Mouse (Mus musculus) heart, embryonic 12.5 days (tissue): ENCODE data around the gene Mto1. TPM values are rescaled to one million over a fixed set of nuclear protein-coding genes. Genes with fewer than 3 reads are reported as not detected.

Source experiments
- ATAC-seq: fragments of 200-750 bp; cut with Nextera tagmentation; 2 replicates; pipeline ENCODE4 v1.8.0; 2017; ENCODE audit warnings: moderate TSS enrichment, moderate library complexity; ENCODE audit not compliant: insufficient number of reproducible peaks, low FRiP score
- H3K27ac ChIP-seq: fragments of 300-500 bp; sonication (generic); 2 replicates; pipeline ENCODE4 v1.5.1; 2016; ENCODE audit warnings: mild to moderate bottlenecking, moderate library complexity; ENCODE audit not compliant: poor library complexity, severe bottlenecking
- H3K27me3 ChIP-seq: fragments of 300-500 bp; sonication (generic); replicated peaks from 2 replicates; pipeline ENCODE4 v1.6.1; 2016; ENCODE audit warnings: mild to moderate bottlenecking, moderate library complexity
- H3K36me3 ChIP-seq: fragments of 300-500 bp; sonication (generic); 2 replicates; pipeline ENCODE4 v1.6.1; 2016; ENCODE audit warnings: mild to moderate bottlenecking, moderate library complexity
- H3K4me1 ChIP-seq: fragments of 300-500 bp; sonication (generic); replicated peaks from 2 replicates; pipeline ENCODE4 v1.6.1; 2016; ENCODE audit warnings: mild to moderate bottlenecking
- H3K4me2 ChIP-seq: fragments of 300-500 bp; sonication (generic); 2 replicates; pipeline ENCODE4 v1.6.1; 2016; ENCODE audit warnings: mild to moderate bottlenecking, moderate library complexity
- H3K4me3 ChIP-seq: fragments of 300-500 bp; sonication (generic); 2 replicates; pipeline ENCODE4 v1.5.1; 2016; ENCODE audit warnings: mild to moderate bottlenecking
- H3K9ac ChIP-seq: fragments of 300-500 bp; sonication (generic); 2 replicates; pipeline ENCODE4 v1.6.1; 2016; ENCODE audit warnings: mild to moderate bottlenecking, moderate library complexity
- H3K9me3 ChIP-seq: fragments of 300-500 bp; sonication (generic); replicated peaks from 2 replicates; pipeline ENCODE4 v1.6.1; 2016; ENCODE audit warnings: mild to moderate bottlenecking, moderate library complexity
- WGBS: fragments of 180-500 bp; shearing (Covaris S2); methylation state at CpG from one replicate; pipeline ENCODE4 v1.1.7; 2016; 5-methylcytosine and 5-hydroxymethylcytosine counted together
- polyA plus RNA-seq: library from polyadenylated mRNA; unstranded; fragments of >200 nt; fragmentation: Nextera tagmentation; extraction: Ambion mirVana; gene quantifications from 2 replicates; pipeline ENCODE4 v1.2.1, GENCODE M21; 2016

Gene Mto1
- polyA plus RNA-seq, 1 experiment from 2014 or later = 28.8 TPM

GRCm38 (mm10) chr9:78442579-78443392, 5.2 kb upstream of the Mto1 start, which contains the start of gene Cgas:
Cgas (minus strand) TSS chr9:78443237.
- no peaks in the 10 kb centered on the region for H3K9me3 ChIP-seq
- under 1% methylated on average over 81 of the region's 81 CpGs for WGBS
- H3K4me2 ChIP-seq = peak within 1 kb of the TSS; percentile 90
- peak; percentile 53; the same call in 1 of the 2 replicates for ATAC-seq
- H3K9ac ChIP-seq = peak within 1 kb of the TSS; percentile 67
- H3K4me1 ChIP-seq = peaks cover 11% of the 10 kb centered on the region; the same call in 1 of the 2 replicates
- peak within 1 kb of the TSS; percentile 58 for H3K4me3 ChIP-seq
- peaks cover 70% of the 10 kb centered on the region for H3K27me3 ChIP-seq
- no peaks in the 10 kb centered on the region for H3K36me3 ChIP-seq
- no peak within 1 kb of the TSS for H3K27ac ChIP-seq

- peaks cover 30% of the 10 kb centered on the region for H3K27me3 ChIP-seq
- ATAC-seq = no peak
- WGBS = 26% methylated on average over 9 of the region's 9 CpGs
- no peaks in the 10 kb centered on the region for H3K9me3 ChIP-seq
- H3K4me1 ChIP-seq = peaks cover 15% of the 10 kb centered on the region
- peak overlapping the region; percentile 83 for H3K9ac ChIP-seq
- H3K27ac ChIP-seq = no peak overlapping the region
- H3K36me3 ChIP-seq = peaks cover 9% of the 10 kb centered on the region
- H3K4me3 ChIP-seq = peak overlapping the region; percentile 77
- peak overlapping the region; percentile 73 for H3K4me2 ChIP-seq
Measured at GRCm38 (mm10) chr9:78447606-78447972, 419 bp upstream of the Mto1 start.

- peaks cover 9% of the 10 kb centered on the region for H3K4me1 ChIP-seq
Measured at GRCm38 (mm10) chr9:78450404-78450803, 2.4 kb downstream of the Mto1 start.

GRCm38 (mm10) chr9:78451382-78451781, 3.4 kb downstream of the Mto1 start:
- WGBS = 69% methylated on average over 4 of the region's 4 CpGs
- Histone ChIP-seq H3K36me3 (peaks cover 39% of the 10 kb centered on the region), H3K9me3 (no peaks in the 10 kb centered on the region), H3K4me2 (no peak overlapping the region), H3K27ac (no peak overlapping the region), H3K4me3 (no peak overlapping the region), H3K9ac (no peak overlapping the region), H3K27me3 (peaks cover under 1% of the 10 kb centered on the region; the same call in 1 of the 2 replicates), H3K4me1 (peaks cover 9% of the 10 kb centered on the region)
- no peak for ATAC-seq

More at GRCm38 (mm10) chr9:78450404-78450803, 2.4 kb downstream of the Mto1 start:
- Histone ChIP-seq H3K9me3 (no peaks in the 10 kb centered on the region), H3K9ac (no peak overlapping the region), H3K27ac (no peak overlapping the region), H3K4me2 (no peak overlapping the region), H3K36me3 (peaks cover 33% of the 10 kb centered on the region), H3K4me3 (no peak overlapping the region), H3K27me3 (peaks cover 8% of the 10 kb centered on the region; the same call in 1 of the 2 replicates)
- 70% methylated on average over 5 of the region's 5 CpGs for WGBS
- no peak for ATAC-seq

GRCm38 (mm10) chr9:78457026-78457425, 9.0 kb downstream of the Mto1 start:
- 88% methylated on average over 8 of the region's 8 CpGs for WGBS

GRCm38 (mm10) chr9:78463337-78463736, 15.3 kb downstream of the Mto1 start:
- no peak for ATAC-seq
- Histone ChIP-seq H3K36me3 (peaks cover 91% of the 10 kb centered on the region), H3K4me3 (no peak overlapping the region), H3K27me3 (no peaks in the 10 kb centered on the region), H3K27ac (no peak overlapping the region), H3K9ac (no peak overlapping the region), H3K9me3 (no peaks in the 10 kb centered on the region), H3K4me1 (no peaks in the 10 kb centered on the region), H3K4me2 (no peak overlapping the region)
- 77% methylated on average over 4 of the region's 4 CpGs for WGBS

More at GRCm38 (mm10) chr9:78457026-78457425, 9.0 kb downstream of the Mto1 start:
- Histone ChIP-seq H3K9ac (no peak overlapping the region), H3K27ac (no peak overlapping the region), H3K4me2 (no peak overlapping the region), H3K27me3 (no peaks in the 10 kb centered on the region), H3K4me1 (no peaks in the 10 kb centered on the region), H3K4me3 (no peak overlapping the region), H3K36me3 (peaks cover 81% of the 10 kb centered on the region), H3K9me3 (no peaks in the 10 kb centered on the region)
- no peak for ATAC-seq

GRCm38 (mm10) chr9:78465725-78466124, 17.7 kb downstream of the Mto1 start:
- no peaks in the 10 kb centered on the region for H3K27me3 ChIP-seq
- H3K36me3 ChIP-seq = peaks cover 93% of the 10 kb centered on the region
- H3K4me1 ChIP-seq = no peaks in the 10 kb centered on the region
- WGBS = 77% methylated on average over 3 of the region's 3 CpGs
- no peak overlapping the region for H3K4me3 ChIP-seq
- no peak overlapping the region for H3K4me2 ChIP-seq
- ATAC-seq = no peak
- H3K27ac ChIP-seq = no peak overlapping the region
- no peaks in the 10 kb centered on the region for H3K9me3 ChIP-seq
- no peak overlapping the region for H3K9ac ChIP-seq

- Histone ChIP-seq H3K9me3 (no peaks in the 10 kb centered on the region), H3K36me3 (peaks cover 85% of the 10 kb centered on the region), H3K27me3 (no peaks in the 10 kb centered on the region), H3K4me2 (no peak overlapping the region), H3K9ac (no peak overlapping the region), H3K27ac (no peak overlapping the region), H3K4me1 (peaks cover 4% of the 10 kb centered on the region; the same call in 1 of the 2 replicates), H3K4me3 (no peak overlapping the region)
- 85% methylated on average over 8 of the region's 8 CpGs for WGBS
- ATAC-seq = no peak
Measured at GRCm38 (mm10) chr9:78473588-78473987, 25.6 kb downstream of the Mto1 start.

- H3K27me3 ChIP-seq = no peaks in the 10 kb centered on the region
- H3K4me3 ChIP-seq = no peak overlapping the region
- H3K9ac ChIP-seq = no peak overlapping the region
- H3K4me1 ChIP-seq = peaks cover 9% of the 10 kb centered on the region; the same call in 1 of the 2 replicates
- H3K36me3 ChIP-seq = peaks cover 85% of the 10 kb centered on the region
- ATAC-seq = no peak
- H3K9me3 ChIP-seq = no peaks in the 10 kb centered on the region
- no peak overlapping the region for H3K27ac ChIP-seq
- H3K4me2 ChIP-seq = no peak overlapping the region
- 78% methylated on average over 2 of the region's 2 CpGs for WGBS
Measured at GRCm38 (mm10) chr9:78474270-78474669, 26.3 kb downstream of the Mto1 start.

GRCm38 (mm10) chr9:78474771-78475382, 26.9 kb downstream of the Mto1 start:
- H3K9me3 ChIP-seq = no peaks in the 10 kb centered on the region

GRCm38 (mm10) chr9:78475383-78475780, 27.4 kb downstream of the Mto1 start:
- no peak overlapping the region for H3K4me3 ChIP-seq
- no peak overlapping the region for H3K9ac ChIP-seq
- no peaks in the 10 kb centered on the region for H3K9me3 ChIP-seq
- H3K4me2 ChIP-seq = no peak overlapping the region
- WGBS = 90% methylated on average over 2 of the region's 2 CpGs
- no peaks in the 10 kb centered on the region for H3K27me3 ChIP-seq
- H3K27ac ChIP-seq = no peak overlapping the region
- peaks cover 12% of the 10 kb centered on the region; the same call in 1 of the 2 replicates for H3K4me1 ChIP-seq
- no peak for ATAC-seq
- H3K36me3 ChIP-seq = peaks cover 84% of the 10 kb centered on the region

More at GRCm38 (mm10) chr9:78474771-78475382, 26.9 kb downstream of the Mto1 start:
- Histone ChIP-seq H3K4me1 (peaks cover 12% of the 10 kb centered on the region; the same call in 1 of the 2 replicates), H3K4me2 (no peak overlapping the region), H3K27ac (no peak overlapping the region), H3K4me3 (no peak overlapping the region), H3K36me3 (peaks cover 84% of the 10 kb centered on the region), H3K9ac (no peak overlapping the region), H3K27me3 (no peaks in the 10 kb centered on the region)
- WGBS = 85% methylated on average over 5 of the region's 5 CpGs
- ATAC-seq = no peak
